ENCODE assay signal across 18 mouse cellular contexts in genomic region chr2:123364204-123364603, GRCm38 (mm10).
DNase-seq lines count a peak whose midpoint lies in the region; TF ChIP-seq lines count a peak whose summit lies in the region.
"Had no signal": no experiment of that assay in that cellular context is flagged by ENCODE, and none has a peak within 500 bp of the region (broad histone marks: within the 10 kb centered on the region; RNA-seq: fewer than 3 reads in every experiment).

No protein-coding gene starts in this region.

- TF ChIP-seq POLR2A in CH12.LX (IDR thresholded peaks at IDR 0.05; ENCODE audit: low read depth, low read length) = no peak
- TF ChIP-seq POLR2A in heart, adult 2 months (IDR thresholded peaks at IDR 0.05; ENCODE audit: insufficient read depth, low read depth, low read length) = no peak

- no peaks in the 10 kb centered on the region for H3K79me2 ChIP-seq in CH12.LX (replicated peaks; ENCODE audit: control insufficient read depth, extremely low read depth, insufficient read depth, poor library complexity, severe bottlenecking)
- no peaks in the 10 kb centered on the region for H3K79me2 ChIP-seq in heart, adult 2 months (replicated peaks; ENCODE audit: control insufficient read depth, insufficient read depth, low read length)

- no peaks in the 10 kb centered on the region for H3K4me1 ChIP-seq in CH12.LX (ENCODE audit: control insufficient read depth in 1 of 2, insufficient read depth in 2 of 2)
- H3K4me1 ChIP-seq in heart, adult 2 months (ENCODE audit: control insufficient read depth, insufficient read depth, low read length) = no peaks in the 10 kb centered on the region
- H3K4me1 ChIP-seq in heart, embryonic 10.5 days = no peaks in the 10 kb centered on the region
- H3K4me1 ChIP-seq: heart, embryonic 12.5 days; liver, embryonic 13.5 days had no signal

- peaks cover 15% of the 10 kb centered on the region for H3K9me3 ChIP-seq in CH12.LX (replicated peaks; ENCODE audit: low read length)
- no peaks in the 10 kb centered on the region for H3K9me3 ChIP-seq in heart, embryonic 10.5 days
- H3K9me3 ChIP-seq: heart, embryonic 12.5 days; liver, embryonic 13.5 days had no signal

- TF ChIP-seq CTCF in left cerebral cortex, adult 2 months (IDR thresholded peaks at IDR 0.05) = no peak
- TF ChIP-seq CTCF in CH12.LX (conservative IDR thresholded peaks at IDR 0.05 in 1 of 2, IDR thresholded peaks at IDR 0.05 in 1 of 2; ENCODE audit: low read depth in 2 of 2, low read length in 2 of 2) = no peak
- peak; percentile 45 for TF ChIP-seq CTCF in layer of hippocampus, adult 2 months (conservative IDR thresholded peaks at IDR 0.05)
- TF ChIP-seq CTCF in heart, adult 2 months (IDR thresholded peaks at IDR 0.05) = no peak

- no peaks in the 10 kb centered on the region for H3K27me3 ChIP-seq in CH12.LX (replicated peaks)
- H3K27me3 ChIP-seq in heart, adult 2 months (ENCODE audit: control insufficient read depth, insufficient read depth, low read length) = no peaks in the 10 kb centered on the region
- no peaks in the 10 kb centered on the region for H3K27me3 ChIP-seq in heart, embryonic 10.5 days (ENCODE audit: insufficient read depth, poor library complexity, severe bottlenecking)
- H3K27me3 ChIP-seq: heart, embryonic 12.5 days; liver, embryonic 13.5 days had no signal

- no peak overlapping the region for H3K4me3 ChIP-seq in left cerebral cortex, adult 2 months
- no peak overlapping the region for H3K4me3 ChIP-seq in CH12.LX (replicated peaks in 1 of 3; ENCODE audit: low read depth in 2 of 3, low read length in 2 of 3, poor library complexity in 1 of 3)
- no peak overlapping the region for H3K4me3 ChIP-seq in layer of hippocampus, adult 2 months
- no peak overlapping the region for H3K4me3 ChIP-seq in heart, adult 2 months
- no peak overlapping the region for H3K4me3 ChIP-seq in heart, embryonic 10.5 days
- H3K4me3 ChIP-seq: heart, embryonic 12.5 days; liver, embryonic 13.5 days had no signal

- peak; percentile 18 for DNase-seq in left cerebral cortex, adult 11 months (ENCODE audit: low spot score)
- DNase-seq in left cerebral cortex, adult 2 months (ENCODE audit: extremely low spot score in 1 of 2, low spot score in 2 of 2) = no peak
- peak; percentile 2 for DNase-seq in CH12.LX (ENCODE audit: extremely low read depth)
- peak; percentile 85 for DNase-seq in brain, adult 2 months (ENCODE audit: low read depth, low spot score)
- peak; percentile 5 to 24 for DNase-seq in layer of hippocampus, adult 2 months (ENCODE audit: low spot score in 2 of 2)
- no peak for DNase-seq in heart, adult 2 months
- DNase-seq in lung, adult 18-20 months = no peak
- DNase-seq in heart, embryonic 10.5 days (ENCODE audit: low spot score) = no peak
- DNase-seq: cerebellum, adult 2 months; gastrocnemius, postnatal 14 days; heart, postnatal 4 days; kidney, adult 18-20 months; kidney, postnatal 4 days; left cerebral cortex, postnatal 4 days; liver, embryonic 13.5 days; lung, postnatal 14 days; right cerebral cortex, postnatal 4 days had no signal

- H3K36me3 ChIP-seq in CH12.LX (replicated peaks in 1 of 2; ENCODE audit: control insufficient read depth in 1 of 2, insufficient read depth in 1 of 2, low read length in 1 of 2) = no peaks in the 10 kb centered on the region
- H3K36me3 ChIP-seq in heart, adult 2 months (ENCODE audit: control insufficient read depth, insufficient read depth, low read length) = no peaks in the 10 kb centered on the region
- no peaks in the 10 kb centered on the region for H3K36me3 ChIP-seq in heart, embryonic 10.5 days
- H3K36me3 ChIP-seq: heart, embryonic 12.5 days; liver, embryonic 13.5 days had no signal

- no peak for TF ChIP-seq EP300 in CH12.LX (IDR thresholded peaks at IDR 0.05; ENCODE audit: low read length)
- no peak for TF ChIP-seq EP300 in heart, adult 2 months (IDR thresholded peaks at IDR 0.05; ENCODE audit: insufficient read depth, low read depth, low read length)

- H3K27ac ChIP-seq in left cerebral cortex, adult 2 months = no peak overlapping the region
- no peak overlapping the region for H3K27ac ChIP-seq in CH12.LX (ENCODE audit: insufficient read depth, low read depth)
- peak overlapping the region; percentile 66 for H3K27ac ChIP-seq in layer of hippocampus, adult 2 months
- no peak overlapping the region for H3K27ac ChIP-seq in heart, adult 2 months
- no peak overlapping the region for H3K27ac ChIP-seq in heart, embryonic 10.5 days
- H3K27ac ChIP-seq: liver, embryonic 13.5 days had no signal

- no peak for TF ChIP-seq RAD21 in CH12.LX (IDR thresholded peaks at IDR 0.05; ENCODE audit: low read depth, low read length)

- intact Hi-C loops in left cerebral cortex, adult 2 months (cut with DNase I) = no loop called here
- intact Hi-C loops in heart, adult 2 months (cut with DNase I) = no loop called here

- in situ Hi-C loops in CH12.LX (cut with MboI; ENCODE audit: low pct_ligation_motif_present, low pct_unique_long_range_greater_than_20kb, low sequenced_read_pairs) = no loop called here

- no peak overlapping the region for H3K4me2 ChIP-seq in CH12.LX (ENCODE audit: insufficient read depth, low read depth, poor library complexity, severe bottlenecking)
- H3K4me2 ChIP-seq: heart, embryonic 12.5 days; liver, embryonic 13.5 days had no signal

- no peak overlapping the region for H3K9ac ChIP-seq in CH12.LX (ENCODE audit: insufficient read depth, low read depth)
- H3K9ac ChIP-seq in heart, adult 2 months (ENCODE audit: low read depth, low read length) = no peak overlapping the region
- H3K9ac ChIP-seq: heart, embryonic 12.5 days; liver, embryonic 13.5 days had no signal

- dilution Hi-C loops in CH12.LX (cut with MboI; ENCODE audit: extremely low pct_ligation_motif_present, extremely low pct_unique_long_range_greater_than_20kb, low sequenced_read_pairs) = no loop called here

TF ChIP-seq in CH12.LX, 34 proteins besides CTCF, POLR2A, EP300 and RAD21:
- TF ChIP-seq ZNF384 (IDR thresholded peaks at IDR 0.05; ENCODE audit: low read depth, low read length) = no peak
- TF ChIP-seq NRF1 (IDR thresholded peaks at IDR 0.05; ENCODE audit: low read depth, low read length) = no peak
- no peak for TF ChIP-seq E2F4 (IDR thresholded peaks at IDR 0.05; ENCODE audit: insufficient replicate concordance, low read depth, low read length)
- no peak for TF ChIP-seq CHD1 (IDR thresholded peaks at IDR 0.05; ENCODE audit: low read depth, low read length)
- no peak for TF ChIP-seq UBTF (IDR thresholded peaks at IDR 0.05; ENCODE audit: low read depth, low read length)
- TF ChIP-seq PAX5 (IDR thresholded peaks at IDR 0.05; ENCODE audit: low read length) = no peak
- TF ChIP-seq TBP (conservative IDR thresholded peaks at IDR 0.05; ENCODE audit: low read depth, low read length) = no peak
- no peak for TF ChIP-seq SIN3A (IDR thresholded peaks at IDR 0.05; ENCODE audit: low read length)
- TF ChIP-seq MAFK (IDR thresholded peaks at IDR 0.05; ENCODE audit: insufficient replicate concordance, low read length) = no peak
- no peak for TF ChIP-seq BHLHE40 (IDR thresholded peaks at IDR 0.05; ENCODE audit: low read depth, low read length)
- no peak for TF ChIP-seq MEF2A (IDR thresholded peaks at IDR 0.05; ENCODE audit: borderline replicate concordance, low read depth, low read length)

Comparison
In these comparisons a context has a peak if more than half of its experiments do, and no peak if none do; other contexts are left out.
1. DNase-seq: peak in left cerebral cortex, adult 11 months (single experiment), CH12.LX (single experiment), brain, adult 2 months (single experiment) and layer of hippocampus, adult 2 months (2 of 2); none in left cerebral cortex, adult 2 months (0 of 2), heart, adult 2 months (0 of 2), lung, adult 18-20 months (0 of 2) and heart, embryonic 10.5 days (single experiment).